Comparison of ENCODE assay signal across 11 mouse cellular contexts in genomic region chr8:61420166-61420565, GRCm38 (mm10).
DNase-seq lines count a peak whose midpoint lies in the region; ATAC-seq lines count a peak whose summit lies in the region.
"Had no signal": no experiment of that assay in that cellular context is flagged by ENCODE, and none has a peak within 500 bp of the region (broad histone marks: within the 10 kb centered on the region; RNA-seq: fewer than 3 reads in every experiment).

No protein-coding gene starts in this region.

- DNase-seq in adrenal gland, adult (ENCODE audit: inconsistent age in 2 of 2, low spot score in 1 of 2): peak; percentile 19 to 43
- DNase-seq in adrenal gland, adult 18-20 months (ENCODE audit: low spot score in 2 of 2): no peak
- DNase-seq in kidney, postnatal 36 days: no peak
- DNase-seq in forebrain, embryonic 14.5 days (ENCODE audit: low spot score): peak; percentile 65
- DNase-seq in ovary, postnatal 36 days (ENCODE audit: low spot score): no peak
- DNase-seq: gastrocnemius, adult 2 months; kidney, postnatal 14 days had no signal

- no peaks in the 10 kb centered on the region for H3K9me3 ChIP-seq in kidney, embryonic 16.5 days (ENCODE audit: low read length)
- no peaks in the 10 kb centered on the region for H3K9me3 ChIP-seq in forebrain, embryonic 14.5 days (replicated peaks; ENCODE audit: control insufficient read depth, low read length)
- H3K9me3 ChIP-seq: stomach, embryonic 15.5 days had no signal

- H3K4me1 ChIP-seq in kidney, embryonic 16.5 days (ENCODE audit: insufficient read depth, low read length): peaks cover 6% of the 10 kb centered on the region; the same call in 1 of the 2 replicates
- H3K4me1 ChIP-seq in forebrain, embryonic 14.5 days (ENCODE audit: control insufficient read depth, insufficient read depth, low read length): no peaks in the 10 kb centered on the region; the same call in 1 of the 2 replicates
- H3K4me1 ChIP-seq: stomach, embryonic 15.5 days had no signal

- WGBS in kidney, embryonic 16.5 days: 14% methylated on average over 6 of the region's 6 CpGs
- 21% methylated on average over 6 of the region's 6 CpGs for WGBS in forebrain, embryonic 14.5 days

- H3K27ac ChIP-seq in kidney, embryonic 16.5 days (ENCODE audit: low read length): no peak overlapping the region
- no peak overlapping the region for H3K27ac ChIP-seq in forebrain, embryonic 14.5 days (ENCODE audit: low read depth, low read length)
- H3K27ac ChIP-seq: gastrocnemius, adult 2 months; stomach, embryonic 15.5 days had no signal

- H3K27me3 ChIP-seq in kidney, embryonic 16.5 days (ENCODE audit: insufficient read depth, low read length): no peaks in the 10 kb centered on the region
- no peaks in the 10 kb centered on the region for H3K27me3 ChIP-seq in forebrain, embryonic 14.5 days (replicated peaks; ENCODE audit: control insufficient read depth, insufficient read depth, low read length)
- H3K27me3 ChIP-seq: stomach, embryonic 15.5 days had no signal

- H3K36me3 ChIP-seq in kidney, embryonic 16.5 days (ENCODE audit: insufficient read depth, low read length): no peaks in the 10 kb centered on the region
- no peaks in the 10 kb centered on the region for H3K36me3 ChIP-seq in forebrain, embryonic 14.5 days (ENCODE audit: control insufficient read depth, insufficient read depth, low read length)
- H3K36me3 ChIP-seq: stomach, embryonic 15.5 days had no signal

- no peak overlapping the region for H3K9ac ChIP-seq in kidney, embryonic 16.5 days (replicated peaks; ENCODE audit: low read length)
- H3K9ac ChIP-seq in forebrain, embryonic 14.5 days (ENCODE audit: low read length): no peak overlapping the region
- H3K9ac ChIP-seq: stomach, embryonic 15.5 days had no signal

- ATAC-seq in kidney, embryonic 16.5 days (ENCODE audit: low FRiP score, low TSS enrichment): 0 out of 2 replicates have a peak, but pooled peaks have one; percentile 41
- ATAC-seq in forebrain, embryonic 14.5 days: peak; percentile 32; the same call in 1 of the 2 replicates
- ATAC-seq in megakaryocyte-erythroid progenitor cell, adult 5-6 weeks (replicated peaks; ENCODE audit: low FRiP score, low TSS enrichment, poor library complexity, severe bottlenecking): peak; percentile 41; the same call in 1 of the 2 replicates
- no peak for ATAC-seq in cerebellum, adult (ENCODE audit: insufficient number of reproducible peaks, low FRiP score, low TSS enrichment)

- H3K4me3 ChIP-seq in kidney, embryonic 16.5 days (ENCODE audit: low read length): no peak overlapping the region
- H3K4me3 ChIP-seq in forebrain, embryonic 14.5 days (ENCODE audit: low read depth, low read length): no peak overlapping the region
- H3K4me3 ChIP-seq: gastrocnemius, adult 2 months; stomach, embryonic 15.5 days had no signal

- H3K4me2 ChIP-seq in kidney, embryonic 16.5 days (replicated peaks; ENCODE audit: low read depth, low read length): no peak overlapping the region
- H3K4me2 ChIP-seq in forebrain, embryonic 14.5 days (ENCODE audit: low read length): no peak overlapping the region
- H3K4me2 ChIP-seq: stomach, embryonic 15.5 days had no signal

Comparison
In these comparisons a context has a peak if more than half of its experiments do, and no peak if none do; other contexts are left out.
1. DNase-seq: peak in adrenal gland, adult (2 of 2) and forebrain, embryonic 14.5 days (single experiment); none in adrenal gland, adult 18-20 months (0 of 2), kidney, postnatal 36 days (0 of 2) and ovary, postnatal 36 days (single experiment).